Mouse (Mus musculus) kidney, postnatal 0 days (tissue): ENCODE results near the gene Unc45b. TPM values are rescaled to one million over a fixed set of nuclear protein-coding genes. Genes with fewer than 3 reads are reported as not detected.

Source experiments
- ATAC-seq: fragments of 200-750 bp; cut with Nextera tagmentation; replicated peaks from 2 replicates; pipeline ENCODE4 v1.8.0; 2017; ENCODE audit warnings: low read depth, moderate number of reproducible peaks, moderate TSS enrichment, moderate library complexity; ENCODE audit not compliant: low FRiP score
- DNase-seq: peaks from one replicate; pipeline ENCODE4 v3.0.0-alpha.2; 2016; ENCODE audit warnings: low spot score
- H3K27ac ChIP-seq: fragments of 300-500 bp; sonication (generic); 2 replicates; pipeline ENCODE4 v1.5.1; 2014; ENCODE audit warnings: mild to moderate bottlenecking
- H3K27me3 ChIP-seq: fragments of 300-500 bp; sonication (generic); 2 replicates; pipeline ENCODE4 v1.6.1; 2014; ENCODE audit warnings: low read length, mixed read lengths; ENCODE audit not compliant: insufficient read depth
- H3K36me3 ChIP-seq: fragments of 300-500 bp; sonication (generic); 2 replicates; pipeline ENCODE4 v1.6.1; 2014; ENCODE audit warnings: low read length, mixed read lengths; ENCODE audit not compliant: insufficient read depth
- H3K4me1 ChIP-seq: fragments of 300-500 bp; sonication (generic); replicated peaks from 2 replicates; pipeline ENCODE4 v1.6.1; 2014; ENCODE audit warnings: antibody characterized with exemption, low read length, mixed read lengths; ENCODE audit not compliant: insufficient read depth
- H3K4me2 ChIP-seq: fragments of 300-500 bp; sonication (generic); 2 replicates; pipeline ENCODE4 v1.6.1; 2014; ENCODE audit warnings: mild to moderate bottlenecking, low read length, moderate library complexity, mixed read lengths
- H3K4me3 ChIP-seq: fragments of 300-500 bp; sonication (generic); replicated peaks from 2 replicates; pipeline ENCODE4 v1.5.1; 2014; ENCODE audit warnings: low read depth, low read length
- H3K9ac ChIP-seq: fragments of 300-500 bp; sonication (generic); 2 replicates; pipeline ENCODE4 v1.6.1; 2014; ENCODE audit warnings: low read depth, low read length
- H3K9me3 ChIP-seq: fragments of 300-500 bp; sonication (generic); replicated peaks from 2 replicates; pipeline ENCODE4 v1.6.1; 2016; ENCODE audit warnings: low read length, inconsistent platforms, mixed read lengths
- CTCF ChIP-seq: IDR thresholded peaks from 2 replicates; pipeline ENCODE4 v1.5.1; 2016; ENCODE audit warnings: antibody characterized with exemption, low read depth, mild to moderate bottlenecking, moderate library complexity
- WGBS: fragments of 180-500 bp; shearing (Covaris S2); extraction: QIAGEN DNeasy Blood & Tissue Kit; methylation state at CpG from one replicate; pipeline ENCODE4 v1.1.7; 2014; 5-methylcytosine and 5-hydroxymethylcytosine counted together
- polyA plus RNA-seq: library from polyadenylated mRNA; unstranded; fragments of >200 nt; fragmentation: Nextera tagmentation; extraction: Ambion mirVana; gene quantifications from 2 replicates; pipeline ENCODE4 v1.2.1, GENCODE M21; 2015

Gene Unc45b
- polyA plus RNA-seq = 6.1 and 7.1 TPM in 2 replicates

DNA sequence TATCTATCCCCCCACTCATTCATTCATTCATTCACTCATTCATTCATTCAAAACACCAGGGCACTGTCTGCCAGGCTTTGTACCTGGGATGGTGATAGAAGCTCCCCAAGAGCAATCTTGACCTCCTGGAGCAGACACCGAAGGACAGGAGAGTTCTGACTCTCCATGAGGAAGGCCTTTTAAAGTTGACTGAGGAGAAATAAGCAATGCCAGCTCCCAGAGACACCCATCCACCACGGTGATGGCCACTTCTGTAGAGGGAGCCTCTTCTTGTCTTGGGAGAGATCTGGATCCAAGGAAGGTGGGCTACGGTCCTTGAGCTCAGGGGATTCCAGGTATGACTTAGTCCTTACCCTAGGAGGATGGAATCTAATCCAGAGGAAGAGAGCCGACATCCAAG, at the start of gene Unc45b:
Unc45b (plus strand) TSS at position 301 of the 400 bp plus-strand sequence.
- H3K9me3 ChIP-seq = no peaks in the 10 kb centered on the region
- no peak within 1 kb of the TSS for H3K4me3 ChIP-seq
- H3K36me3 ChIP-seq = peaks cover 3% of the 10 kb centered on the region; the same call in 1 of the 2 replicates
- TF ChIP-seq CTCF = no peak
- no peak for ATAC-seq
- 80% methylated on average over 4 of the region's 4 CpGs for WGBS
- H3K27ac ChIP-seq = no peak within 1 kb of the TSS
- no peaks in the 10 kb centered on the region for H3K27me3 ChIP-seq
- no peak for DNase-seq
- no peak within 1 kb of the TSS for H3K4me2 ChIP-seq
- H3K9ac ChIP-seq = no peak within 1 kb of the TSS
- peaks cover 8% of the 10 kb centered on the region for H3K4me1 ChIP-seq

DNA sequence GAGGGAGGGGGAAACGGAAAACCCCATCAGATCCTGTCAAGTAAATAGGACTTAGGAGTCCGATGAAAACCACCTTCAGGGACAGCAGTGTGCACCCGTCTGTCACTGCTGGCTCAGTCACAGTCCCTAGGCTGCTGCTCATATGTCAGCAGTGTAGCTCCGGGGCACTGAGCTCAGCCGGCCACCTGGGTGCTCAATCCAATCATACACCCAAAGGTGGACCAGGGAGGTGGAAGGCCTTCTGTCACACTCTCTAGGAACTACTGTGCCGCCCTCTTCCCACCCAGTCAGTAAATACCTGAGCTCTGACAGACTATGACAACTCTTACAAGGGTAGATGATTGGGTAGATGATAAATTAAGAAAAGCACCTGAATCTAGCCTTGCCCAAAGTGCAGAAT, 49.6 kb upstream of the Unc45b start:
- Histone ChIP-seq H3K36me3 (no peaks in the 10 kb centered on the region), H3K9ac (no peak overlapping the region), H3K4me2 (no peak overlapping the region), H3K4me1 (peaks cover 5% of the 10 kb centered on the region; the same call in 1 of the 2 replicates), H3K27me3 (no peaks in the 10 kb centered on the region), H3K4me3 (no peak overlapping the region), H3K9me3 (no peaks in the 10 kb centered on the region), H3K27ac (no peak overlapping the region)
- DNase-seq = no peak
- ATAC-seq = no peak; the same call in 1 of the 2 replicates
- no peak for TF ChIP-seq CTCF
- 75% methylated on average over 6 of the region's 6 CpGs for WGBS

DNA sequence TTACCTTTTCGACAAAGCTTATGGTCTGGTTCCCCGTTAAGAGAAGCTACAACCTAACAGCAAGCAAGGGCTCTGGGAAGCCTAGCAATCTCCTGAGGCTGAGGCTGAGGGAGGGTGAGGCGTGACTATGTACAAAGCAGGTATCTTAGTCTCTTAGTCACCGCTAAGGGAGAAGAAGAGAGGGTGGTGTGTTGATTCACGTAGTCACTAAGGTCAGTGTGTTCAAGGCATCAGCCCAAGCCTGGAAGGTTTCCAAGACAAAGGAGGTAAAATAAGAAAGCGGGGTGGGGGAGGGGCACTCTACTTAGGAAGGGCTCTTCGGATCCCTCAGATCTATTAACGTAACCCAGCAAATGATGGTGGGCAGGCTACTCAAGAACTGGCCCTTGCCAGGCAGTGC, 48.8 kb upstream of the Unc45b start:
- Histone ChIP-seq H3K27ac (no peak overlapping the region), H3K9me3 (no peaks in the 10 kb centered on the region), H3K36me3 (no peaks in the 10 kb centered on the region), H3K4me3 (no peak overlapping the region), H3K4me1 (peaks cover 5% of the 10 kb centered on the region; the same call in 1 of the 2 replicates), H3K4me2 (no peak overlapping the region), H3K9ac (no peak overlapping the region), H3K27me3 (no peaks in the 10 kb centered on the region)
- TF ChIP-seq CTCF = no peak
- ATAC-seq = no peak
- DNase-seq = no peak
- WGBS = 55% methylated on average over 8 of the region's 8 CpGs

DNA sequence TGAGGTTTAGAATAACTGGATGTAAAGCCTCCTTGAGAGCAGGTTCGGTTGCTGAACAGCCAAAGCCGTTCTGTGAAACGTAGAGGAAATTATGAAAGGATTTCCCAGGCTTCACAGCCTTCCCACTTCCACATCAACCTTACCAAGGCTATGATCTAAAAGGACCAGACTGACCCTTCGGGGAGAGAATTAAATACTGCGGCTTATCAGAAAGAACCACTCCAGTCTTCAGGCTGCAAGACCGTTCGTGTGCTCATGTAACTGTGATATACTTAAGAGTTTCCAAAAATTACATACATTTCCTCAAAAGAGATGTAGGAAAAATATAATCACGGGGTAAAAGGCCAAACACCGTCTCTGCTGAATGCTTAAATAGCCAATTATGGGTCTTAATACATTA, 47.7 kb upstream of the Unc45b start:
- WGBS = 83% methylated on average over 9 of the region's 9 CpGs
- Histone ChIP-seq H3K4me2 (no peak overlapping the region), H3K4me3 (no peak overlapping the region), H3K9ac (no peak overlapping the region), H3K27ac (no peak overlapping the region), H3K4me1 (peaks cover 5% of the 10 kb centered on the region; the same call in 1 of the 2 replicates), H3K9me3 (no peaks in the 10 kb centered on the region), H3K36me3 (no peaks in the 10 kb centered on the region), H3K27me3 (no peaks in the 10 kb centered on the region)
- no peak for TF ChIP-seq CTCF
- ATAC-seq = no peak
- no peak for DNase-seq

DNA sequence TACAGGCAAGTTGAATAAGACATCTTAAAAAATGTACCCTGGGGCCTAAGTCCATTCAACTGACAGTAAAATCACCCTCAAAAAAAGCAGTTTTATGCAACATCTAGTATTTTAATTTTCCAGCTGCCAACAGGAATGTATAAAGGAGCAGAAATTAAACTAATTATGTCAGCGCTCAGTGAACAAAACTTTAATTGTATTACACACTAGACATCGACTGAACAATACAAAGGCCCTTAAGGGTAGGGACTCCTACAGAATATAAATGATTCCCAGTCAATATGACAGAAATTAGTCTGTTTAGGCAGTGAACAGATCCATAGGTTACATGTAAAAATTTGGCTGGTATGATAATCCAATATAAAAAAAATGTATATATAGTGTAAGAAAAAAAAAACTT, 47.3 kb upstream of the Unc45b start:
- TF ChIP-seq CTCF = no peak

DNA sequence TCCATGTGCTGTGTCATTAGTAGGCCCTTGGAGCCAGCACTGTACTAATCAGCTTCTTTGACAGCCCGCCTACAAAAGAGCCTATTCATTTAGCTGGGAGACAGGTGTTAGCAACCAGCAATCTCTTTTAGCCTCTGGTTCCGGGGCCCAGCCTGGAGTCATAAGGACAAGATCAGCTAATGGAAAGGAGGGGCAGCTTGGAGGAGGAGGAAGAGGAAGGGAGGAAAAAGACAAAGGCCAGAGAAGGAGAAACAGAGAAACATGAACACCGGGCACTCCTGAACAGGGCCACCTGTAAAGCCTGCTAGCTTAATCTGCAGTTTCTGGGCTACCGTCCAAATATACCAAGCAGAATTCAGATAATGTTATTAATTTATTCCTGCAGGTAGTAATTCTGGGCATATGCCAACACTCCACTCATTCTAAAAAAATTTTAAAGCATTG, 46.8 kb upstream of the Unc45b start:
- H3K27me3 ChIP-seq = no peaks in the 10 kb centered on the region
- H3K4me1 ChIP-seq = peaks cover 5% of the 10 kb centered on the region; the same call in 1 of the 2 replicates
- H3K36me3 ChIP-seq = no peaks in the 10 kb centered on the region
- 69% methylated on average over 4 of the region's 4 CpGs for WGBS
- TF ChIP-seq CTCF = no peak
- ATAC-seq (no peak), DNase-seq (no peak)
- no peaks in the 10 kb centered on the region for H3K9me3 ChIP-seq
- H3K27ac ChIP-seq = no peak overlapping the region
- H3K4me3 ChIP-seq = no peak overlapping the region
- H3K4me2 ChIP-seq = no peak overlapping the region
- no peak overlapping the region for H3K9ac ChIP-seq

More for the DNA sequence above, 47.3 kb upstream of the Unc45b start:
- Histone ChIP-seq H3K4me1 (peaks cover 5% of the 10 kb centered on the region; the same call in 1 of the 2 replicates), H3K9ac (no peak overlapping the region), H3K4me2 (no peak overlapping the region), H3K27ac (no peak overlapping the region), H3K4me3 (no peak overlapping the region), H3K9me3 (no peaks in the 10 kb centered on the region), H3K27me3 (no peaks in the 10 kb centered on the region), H3K36me3 (no peaks in the 10 kb centered on the region)
- 84% methylated on average over 2 of the region's 2 CpGs for WGBS
- ATAC-seq (no peak), DNase-seq (no peak)

DNA sequence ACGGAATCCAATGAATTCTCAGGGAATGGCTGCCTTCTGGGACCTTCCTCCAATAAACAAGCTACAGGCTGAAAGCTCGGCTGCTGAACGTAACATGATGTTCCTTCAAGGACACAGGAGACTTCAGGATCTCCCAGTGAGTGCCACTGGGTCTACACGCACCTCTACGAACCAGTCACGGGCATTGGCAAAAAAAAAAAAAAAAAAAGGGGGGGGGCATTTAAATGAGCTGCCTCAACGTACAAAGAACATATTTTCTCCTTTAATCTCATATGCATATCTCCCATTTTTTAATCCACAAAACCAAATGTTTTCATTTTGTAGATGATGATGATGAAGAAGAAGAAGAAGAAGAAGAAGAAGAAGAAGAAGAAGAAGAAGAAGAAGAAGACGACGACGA, 44.4 kb upstream of the Unc45b start:
- no peak for TF ChIP-seq CTCF
- WGBS = 79% methylated on average over 10 of the region's 10 CpGs
- no peaks in the 10 kb centered on the region for H3K27me3 ChIP-seq

More for the DNA sequence above, 44.4 kb upstream of the Unc45b start:
- no peaks in the 10 kb centered on the region for H3K36me3 ChIP-seq
- DNase-seq = no peak
- no peaks in the 10 kb centered on the region for H3K9me3 ChIP-seq
- H3K4me3 ChIP-seq = no peak overlapping the region
- peaks cover 5% of the 10 kb centered on the region; the same call in 1 of the 2 replicates for H3K4me1 ChIP-seq
- H3K4me2 ChIP-seq = no peak overlapping the region
- H3K9ac ChIP-seq = no peak overlapping the region
- ATAC-seq = no peak
- no peak overlapping the region for H3K27ac ChIP-seq
